Mouse (Mus musculus) MEL (cell line): ENCODE measurements around the gene Egfl7.

ENCODE experiments used
- CTCF ChIP-seq, 3 experiments: IDR thresholded peaks in 2 of 3; conservative IDR thresholded peaks in 1 of 3; 2 replicates each; pipeline ENCODE4 v1.5.1; 2011 to 2012; ENCODE audit warnings: low read length in 3 of 3, low read depth in 2 of 3, mild to moderate bottlenecking in 2 of 3, improper control_type of control experiment in 1 of 3, inconsistent platforms in 1 of 3, mixed read lengths in 1 of 3, moderate library complexity in 1 of 3; ENCODE audit not compliant: control insufficient read depth in 1 of 3, insufficient read depth in 1 of 3, poor library complexity in 1 of 3, severe bottlenecking in 1 of 3
- GABPA ChIP-seq: IDR thresholded peaks from 2 replicates; pipeline ENCODE4 v1.6.1; 2012; ENCODE audit warnings: low read depth, mild to moderate bottlenecking, inconsistent platforms, low read length, improper control_type of control experiment, moderate library complexity
- MAFK ChIP-seq: IDR thresholded peaks from 2 replicates; pipeline ENCODE4 v1.6.1; 2011; ENCODE audit warnings: low read depth, mild to moderate bottlenecking, low read length, improper control_type of control experiment, borderline replicate concordance
- MAZ ChIP-seq: IDR thresholded peaks from 2 replicates; pipeline ENCODE4 v1.6.1; 2012; ENCODE audit warnings: low read depth, mild to moderate bottlenecking, inconsistent platforms, low read length, improper control_type of control experiment
- POLR2A ChIP-seq, 2 experiments: IDR thresholded peaks; 2 replicates each; pipeline ENCODE4 v1.6.1; 2011 to 2012; ENCODE audit warnings: low read length in 2 of 2, mild to moderate bottlenecking in 2 of 2, control low read depth in 1 of 2, improper control_type of control experiment in 1 of 2, low read depth in 1 of 2, moderate library complexity in 1 of 2; ENCODE audit not compliant: control insufficient read depth in 1 of 2, insufficient read depth in 1 of 2, poor library complexity in 1 of 2
- USF1 ChIP-seq: IDR thresholded peaks from 2 replicates; pipeline ENCODE4 v1.6.1; 2014; ENCODE audit warnings: low read depth, mild to moderate bottlenecking, inconsistent platforms, low read length, improper control_type of control experiment, moderate library complexity

DNA sequence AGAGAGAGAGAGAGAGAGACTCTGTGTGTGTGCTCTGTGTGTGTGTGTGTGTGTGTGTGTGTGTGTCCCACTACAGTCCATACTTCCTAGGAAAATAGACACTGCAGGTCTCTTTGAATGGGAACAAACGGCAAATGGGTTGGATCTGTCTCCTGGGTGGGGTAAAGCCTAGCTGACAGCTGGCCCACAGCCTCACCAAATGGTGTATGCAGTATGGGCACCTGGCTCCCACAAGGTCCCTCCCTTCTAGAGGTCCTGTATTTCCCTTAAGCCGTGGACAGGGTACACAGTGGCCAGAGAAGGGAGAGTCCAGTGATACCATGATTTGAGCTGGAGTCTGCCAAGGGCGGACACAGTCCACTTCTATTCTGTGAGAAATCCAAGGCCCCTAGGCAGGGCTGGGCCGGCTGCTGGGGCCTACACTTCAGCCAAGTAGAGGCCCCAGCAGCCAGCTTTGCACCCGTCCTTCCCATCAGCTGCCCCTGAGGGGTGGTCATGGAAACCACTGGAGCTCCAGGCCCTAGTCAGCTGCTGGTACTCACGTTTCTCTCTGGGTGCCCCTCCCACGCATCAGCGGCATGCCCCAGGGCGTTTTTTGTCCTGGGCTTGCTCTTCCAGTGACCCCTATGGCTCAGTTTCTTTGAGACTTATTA is 38.4 kb upstream of the Egfl7 start:
- TF ChIP-seq MAFK (no peak), GABPA (no peak), POLR2A (IDR thresholded peaks at IDR 0.05; ENCODE audit: control insufficient read depth in 1 of 2, insufficient read depth in 1 of 2, low read depth in 1 of 2, low read length in 2 of 2, poor library complexity in 1 of 2) (no peak), MAZ (no peak), USF1 (no peak), CTCF (IDR thresholded peaks at IDR 0.05 in 2 of 3, conservative IDR thresholded peaks at IDR 0.05 in 1 of 3; ENCODE audit: control insufficient read depth in 1 of 3, insufficient read depth in 1 of 3, low read depth in 2 of 3, low read length in 3 of 3, poor library complexity in 1 of 3, severe bottlenecking in 1 of 3) (no peak)
